Mouse (Mus musculus): ENCODE data around the gene Tifa.
"Not testable (repeated sequence)": the region's sequence is repeated elsewhere in the genome, so short reads cannot be mapped to it uniquely, and the experiment has no call there.

Tifa gene

GRCm38 (mm10) chr3:127789500-127790191, at the start of gene Tifa:
TSS of gene Tifa (plus strand) at chr3:127789805.
- DNase-seq (ENCODE audit: low spot score) = peak; percentile 60

GRCm38 (mm10) chr3:127741473-127741872, 48.1 kb upstream of the Tifa start:
- no peak for DNase-seq (ENCODE audit: low spot score)

DNA sequence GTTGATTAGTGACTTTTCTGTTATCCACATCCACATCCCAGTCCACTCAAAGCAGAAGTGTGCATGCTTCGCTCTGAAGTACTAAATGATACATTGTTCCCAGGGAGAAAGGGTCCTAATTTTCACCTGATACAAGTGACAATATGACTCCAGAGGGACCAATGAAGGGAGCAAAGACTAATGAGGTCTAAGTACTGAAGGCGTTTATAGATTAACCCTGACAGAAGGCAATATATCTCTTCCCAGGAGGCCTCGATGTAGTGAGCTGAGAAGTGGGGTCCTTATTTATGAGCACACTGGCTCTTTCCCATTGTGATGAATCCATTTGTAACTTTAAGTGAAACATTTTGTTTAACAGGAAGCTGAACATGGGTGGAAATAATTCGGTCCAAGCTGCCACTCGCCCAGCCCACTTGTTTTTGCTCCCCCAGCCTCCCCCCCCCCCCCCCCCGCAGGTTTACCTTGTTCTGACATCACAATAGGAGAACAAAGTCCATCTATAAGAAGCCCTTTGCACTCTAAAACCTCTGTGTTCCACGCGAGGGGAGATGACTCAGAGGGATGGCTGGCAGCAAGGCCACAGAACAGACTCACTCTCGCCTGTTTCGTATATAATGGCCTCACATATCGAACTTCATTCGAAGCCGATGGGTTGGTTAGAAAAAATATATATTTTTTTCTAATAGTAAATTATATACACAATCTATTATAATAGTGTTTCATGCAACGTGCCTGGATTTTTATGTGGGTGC, 45.8 kb upstream of the Tifa start:
- DNase-seq (ENCODE audit: low spot score) = no peak

DNA sequence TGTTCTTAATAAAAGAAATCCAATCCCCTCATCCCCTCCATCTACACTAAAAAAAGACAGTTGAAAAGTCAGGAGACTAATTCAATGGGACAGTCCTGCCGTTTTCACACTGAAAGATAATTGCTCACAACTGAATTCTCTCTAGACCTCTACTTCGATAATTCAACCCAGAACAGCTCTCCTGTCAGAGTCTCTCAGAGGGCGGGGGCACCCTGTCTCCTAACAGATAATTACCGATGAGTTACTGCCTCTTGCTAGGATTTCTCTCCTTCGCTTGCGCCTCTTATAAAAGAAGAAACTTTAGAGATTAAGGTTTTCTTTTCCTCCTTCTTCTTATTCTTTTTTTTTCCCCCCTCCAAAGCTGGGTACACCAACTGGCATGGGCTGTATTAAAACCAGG, 44.1 kb upstream of the Tifa start:
- DNase-seq (ENCODE audit: low spot score) = peak; percentile 47

- peak; percentile 39 for DNase-seq (ENCODE audit: low spot score)
These were observed 43.5 kb upstream of the Tifa start for GRCm38 (mm10) chr3:127745911-127746640.

GRCm38 (mm10) chr3:127748644-127749043, 41.0 kb upstream of the Tifa start:
- DNase-seq (ENCODE audit: low spot score) = no peak

DNA sequence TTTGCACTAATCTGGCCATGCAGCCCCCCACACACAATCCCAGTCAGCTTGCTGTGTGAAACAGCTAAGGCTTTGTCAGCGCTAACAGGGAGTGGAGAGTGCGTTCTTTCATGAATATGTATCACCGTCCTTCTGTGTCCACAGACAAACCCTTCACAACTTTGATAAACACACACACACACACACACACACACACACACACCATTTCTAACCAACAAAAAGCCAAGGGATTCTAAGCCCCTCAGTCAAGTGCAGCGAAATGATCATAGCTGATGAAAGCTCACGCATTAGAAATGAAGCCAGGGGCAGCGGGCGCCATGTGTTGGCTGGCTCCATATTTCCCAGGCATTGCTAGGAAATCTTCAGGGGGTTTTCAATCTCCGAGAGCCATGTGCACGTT, 40.3 kb upstream of the Tifa start:
- DNase-seq (ENCODE audit: low spot score) = peak; percentile 72

- DNase-seq (ENCODE audit: low spot score) = peak; percentile 67
These were observed 39.5 kb upstream of the Tifa start for GRCm38 (mm10) chr3:127749981-127750562.

DNA sequence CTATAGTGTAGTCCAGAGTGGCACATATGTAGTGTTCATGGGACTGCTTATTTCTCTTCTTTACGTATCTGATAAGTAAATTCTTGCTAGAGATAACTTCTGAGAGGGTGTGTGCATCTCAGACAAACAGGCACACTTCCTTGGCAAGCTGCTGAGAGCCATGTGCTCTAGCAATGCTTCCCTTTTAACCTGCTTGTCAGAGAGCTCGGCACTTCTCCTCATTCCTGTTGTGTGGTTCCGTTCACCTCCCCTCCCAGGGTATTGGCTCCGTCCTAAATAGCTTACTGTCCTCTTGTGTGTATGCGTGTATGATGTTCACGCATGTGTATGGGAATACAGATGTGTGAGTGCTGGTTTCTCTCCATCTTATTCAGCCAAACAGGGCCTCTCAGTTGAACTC, 33.1 kb upstream of the Tifa start:
- no peak for DNase-seq (ENCODE audit: low spot score)

DNA sequence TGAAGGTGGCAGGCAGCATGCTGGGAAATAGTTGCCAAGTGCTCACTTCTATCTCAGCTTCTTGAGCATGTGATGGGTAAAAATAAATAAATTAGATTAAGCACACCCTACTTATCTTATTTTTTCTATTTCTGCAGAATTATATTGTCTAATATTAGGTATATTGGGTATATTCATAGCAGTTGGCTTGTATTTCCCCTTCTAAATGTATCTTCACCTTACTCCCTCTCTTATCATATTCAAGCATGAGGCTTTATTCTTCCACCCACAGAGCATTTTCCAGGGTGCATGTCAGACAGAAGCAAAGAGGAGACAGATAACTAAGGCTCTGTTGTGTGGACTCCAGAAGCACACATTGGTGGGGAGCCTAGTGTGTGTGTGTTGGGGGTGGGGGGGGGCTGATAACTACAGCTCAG, 31.7 kb upstream of the Tifa start:
- no peak for DNase-seq (ENCODE audit: low spot score)

- no peak for DNase-seq (ENCODE audit: low spot score)
These were observed 30.8 kb upstream of the Tifa start for GRCm38 (mm10) chr3:127758806-127759205.

DNA sequence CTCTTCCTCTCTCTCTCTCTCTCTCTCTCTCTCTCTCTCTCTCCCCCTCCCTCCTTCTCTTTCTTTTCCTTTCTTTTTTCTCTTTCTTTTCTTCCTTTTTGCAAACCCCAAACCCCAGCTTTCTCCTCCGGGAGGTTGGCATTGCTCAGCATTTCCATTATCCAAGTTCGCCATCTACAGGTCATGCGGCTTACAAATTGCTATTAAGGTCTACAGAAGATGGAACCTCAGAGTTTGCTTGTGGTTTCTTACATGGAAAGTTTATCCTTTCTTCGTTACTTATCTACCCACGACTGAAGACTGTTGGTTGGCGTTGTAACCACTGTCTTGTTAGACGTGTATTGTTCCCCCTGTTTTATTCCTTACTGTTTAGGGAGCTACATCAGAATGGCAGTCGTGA, 30.4 kb upstream of the Tifa start:
- peak; percentile 84 for DNase-seq (ENCODE audit: low spot score)

GRCm38 (mm10) chr3:127762403-127762802, 27.2 kb upstream of the Tifa start:
- no peak for DNase-seq (ENCODE audit: low spot score)

GRCm38 (mm10) chr3:127763076-127763612, 26.5 kb upstream of the Tifa start:
- peak; percentile 90 for DNase-seq (ENCODE audit: low spot score)

GRCm38 (mm10) chr3:127764541-127764940, 25.1 kb upstream of the Tifa start:
- no peak for DNase-seq (ENCODE audit: low spot score)

DNA sequence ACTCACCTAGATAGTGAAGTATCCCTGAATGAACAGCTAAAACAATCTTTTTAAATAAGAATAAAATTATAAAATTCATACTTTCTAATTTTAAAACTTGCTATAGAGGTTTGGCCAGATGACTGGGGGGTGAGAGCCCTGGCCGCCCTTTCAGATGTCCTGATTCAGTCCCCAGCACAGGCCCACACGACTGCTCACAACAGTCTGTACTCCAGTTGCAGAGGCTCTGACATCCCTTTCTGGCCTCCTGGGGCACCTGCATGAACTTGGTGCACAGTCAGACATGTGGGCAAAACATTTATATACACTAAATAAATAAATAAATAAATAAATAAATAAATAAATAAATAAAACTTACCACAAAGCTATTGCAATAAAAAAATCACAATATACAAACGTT, 23.6 kb upstream of the Tifa start:
- DNase-seq (ENCODE audit: low spot score) = no peak

GRCm38 (mm10) chr3:127769146-127769545, 20.5 kb upstream of the Tifa start:
- DNase-seq (ENCODE audit: low spot score) = no peak

- peak; percentile 76 for DNase-seq (ENCODE audit: low spot score)
These were observed 9.5 kb upstream of the Tifa start, which contains the start of gene Alpk1 for GRCm38 (mm10) chr3:127780021-127780644. TSS of gene Alpk1 (minus strand) at chr3:127780527.

DNA sequence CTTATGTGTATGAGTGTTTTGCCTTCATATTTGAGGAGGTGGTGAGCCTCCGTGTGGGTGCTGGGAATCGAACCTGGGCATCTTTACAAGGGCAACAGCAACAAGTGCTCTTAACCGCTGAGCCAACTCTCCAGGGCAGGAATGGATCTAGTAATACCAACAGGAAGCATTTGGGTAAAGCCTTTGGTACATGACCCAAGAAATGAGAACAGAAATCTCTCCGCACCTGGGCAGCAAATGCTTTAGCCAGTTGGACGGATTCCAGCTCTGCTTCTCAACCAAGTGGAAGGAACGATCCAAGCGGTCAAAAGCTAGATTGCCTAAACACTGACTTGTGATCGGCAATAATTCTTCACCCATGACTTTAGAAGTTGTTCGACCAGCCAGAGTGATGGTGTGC, 8.7 kb upstream of the Tifa start:
- DNase-seq (ENCODE audit: low spot score) = no peak

DNA sequence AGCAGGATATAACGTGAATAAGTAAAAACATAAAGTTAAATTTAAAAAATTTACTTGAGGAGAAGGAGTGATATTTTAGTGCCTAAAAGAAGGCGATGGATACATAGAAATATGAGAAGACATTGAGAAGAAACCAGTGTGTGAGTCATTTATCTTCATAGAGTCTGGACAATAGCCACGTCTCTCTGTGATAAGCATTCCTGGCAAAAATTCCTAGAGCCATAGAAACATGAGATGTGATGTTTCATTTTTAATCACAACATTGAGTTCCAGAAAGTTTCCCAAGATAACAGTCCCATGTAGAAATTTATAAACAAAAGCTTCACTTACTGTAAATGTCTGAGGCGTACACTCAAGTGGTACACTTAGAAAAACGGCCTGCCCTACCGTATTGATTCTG, 6.7 kb upstream of the Tifa start:
- DNase-seq (ENCODE audit: low spot score) = no peak

DNA sequence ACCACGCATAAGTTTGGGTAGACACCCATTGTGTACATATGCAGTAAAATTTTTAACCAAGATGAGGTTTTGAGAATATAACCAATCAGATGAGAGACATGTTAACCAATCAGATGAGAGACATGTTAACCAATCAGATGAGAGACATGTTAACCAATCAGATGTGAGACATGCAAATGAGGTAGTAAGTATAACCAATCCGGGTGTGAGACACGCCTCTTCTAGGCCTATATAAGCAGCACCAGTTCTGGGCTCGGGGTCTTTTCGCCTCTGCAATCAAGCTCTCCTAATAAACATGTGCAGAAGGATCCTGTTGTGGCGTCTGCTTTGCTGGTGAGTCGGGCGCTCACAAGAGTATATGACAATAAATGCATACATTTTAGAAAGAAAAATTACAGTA, 5.9 kb upstream of the Tifa start:
- not testable (repeated sequence) for DNase-seq (ENCODE audit: low spot score)

DNA sequence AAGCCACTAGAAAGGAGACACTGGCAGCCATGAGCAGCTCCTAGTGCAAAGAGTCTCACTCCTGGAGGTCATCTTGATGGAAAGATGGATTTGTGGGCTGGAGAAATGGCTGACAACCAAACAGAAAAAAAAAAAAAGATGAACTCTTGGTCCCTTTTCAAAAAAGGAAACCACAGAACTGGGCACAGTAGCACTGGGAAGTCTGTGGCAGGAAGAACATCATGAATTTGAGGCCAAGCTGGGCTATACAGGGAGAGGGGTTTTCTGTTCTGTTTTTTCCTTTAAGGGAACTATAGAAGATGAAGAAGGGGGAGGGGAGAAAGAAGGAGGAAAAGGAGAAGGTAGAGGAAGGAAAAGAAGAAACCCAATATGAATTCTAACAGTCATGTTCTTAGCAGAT, 2.6 kb upstream of the Tifa start:
- DNase-seq (ENCODE audit: low spot score) = no peak
